Mouse (Mus musculus) lung, postnatal 0 days (tissue): ENCODE results near the gene Gm20388. TPM values are rescaled to one million over a fixed set of nuclear protein-coding genes. Genes with fewer than 3 reads are reported as not detected.

Experiments
- ATAC-seq: fragments of 200-750 bp; cut with Nextera tagmentation; 2 replicates; pipeline ENCODE4 v1.8.0; 2017; ENCODE audit warnings: moderate library complexity
- DNase-seq: peaks from one replicate; pipeline ENCODE4 v3.0.0-alpha.2; 2016; ENCODE audit warnings: low spot score
- H3K27ac ChIP-seq: fragments of 300-500 bp; sonication (generic); 2 replicates; pipeline ENCODE4 v1.5.1; 2014; ENCODE audit warnings: antibody characterized with exemption, mild to moderate bottlenecking, low read length, mixed read lengths
- H3K27me3 ChIP-seq: fragments of 300-500 bp; sonication (generic); replicated peaks from 2 replicates; pipeline ENCODE4 v1.6.1; 2014; ENCODE audit warnings: low read length, mixed read lengths; ENCODE audit not compliant: insufficient read depth
- H3K36me3 ChIP-seq: fragments of 300-500 bp; sonication (generic); 2 replicates; pipeline ENCODE4 v1.6.1; 2014; ENCODE audit warnings: low read length, mixed read lengths; ENCODE audit not compliant: insufficient read depth
- H3K4me1 ChIP-seq: fragments of 300-500 bp; sonication (generic); 2 replicates; pipeline ENCODE4 v1.6.1; 2014; ENCODE audit warnings: antibody characterized with exemption, low read depth, low read length, mixed read lengths; ENCODE audit not compliant: insufficient read depth
- H3K4me2 ChIP-seq: fragments of 300-500 bp; sonication (generic); replicated peaks from 2 replicates; pipeline ENCODE4 v1.6.1; 2014; ENCODE audit warnings: low read depth, mild to moderate bottlenecking, low read length, moderate library complexity, mixed read lengths
- H3K4me3 ChIP-seq: fragments of 300-500 bp; sonication (generic); 2 replicates; pipeline ENCODE4 v1.5.1; 2014; ENCODE audit warnings: low read depth, low read length
- H3K9ac ChIP-seq: fragments of 300-500 bp; sonication (generic); replicated peaks from 2 replicates; pipeline ENCODE4 v1.6.1; 2014; ENCODE audit warnings: low read depth, mild to moderate bottlenecking
- H3K9me3 ChIP-seq: fragments of 300-500 bp; sonication (generic); 2 replicates; pipeline ENCODE4 v1.6.1; 2016; ENCODE audit warnings: low read length, mixed read lengths
- CTCF ChIP-seq: IDR thresholded peaks from 2 replicates; pipeline ENCODE4 v1.5.1; 2016; ENCODE audit warnings: antibody characterized with exemption, mild to moderate bottlenecking
- EP300 ChIP-seq: IDR thresholded peaks from 2 replicates; pipeline ENCODE4 v1.6.1; 2016; ENCODE audit warnings: antibody characterized with exemption, mild to moderate bottlenecking, control low read depth
- WGBS: fragments of 180-500 bp; shearing (Covaris S2); extraction: QIAGEN DNeasy Blood & Tissue Kit; methylation state at CpG from one replicate; pipeline ENCODE4 v1.1.7; 2014; 5-methylcytosine and 5-hydroxymethylcytosine counted together
- polyA plus RNA-seq: library from polyadenylated mRNA; unstranded; fragments of >200 nt; fragmentation: Nextera tagmentation; extraction: Ambion mirVana; gene quantifications from 2 replicates; pipeline ENCODE4 v1.2.1, GENCODE M21; 2015

Gm20388 gene
- polyA plus RNA-seq, 1 experiment from 2014 or later: not detected

GRCm38 (mm10) chr8:121224709-121225108 is 1314.1 kb downstream of the Gm20388 start:
- Histone ChIP-seq H3K4me1 (no peaks in the 10 kb centered on the region), H3K27ac (no peak overlapping the region), H3K4me2 (no peak overlapping the region), H3K9ac (no peak overlapping the region), H3K36me3 (no peaks in the 10 kb centered on the region), H3K9me3 (no peaks in the 10 kb centered on the region), H3K27me3 (no peaks in the 10 kb centered on the region), H3K4me3 (no peak overlapping the region)
- WGBS: 67% methylated on average over 8 of the region's 8 CpGs
- ATAC-seq: no peak
- DNase-seq: no peak
- TF ChIP-seq EP300 (no peak), CTCF (no peak)

GRCm38 (mm10) chr8:121227756-121228155 is 1317.1 kb downstream of the Gm20388 start:
- Histone ChIP-seq H3K36me3 (no peaks in the 10 kb centered on the region), H3K4me2 (no peak overlapping the region), H3K4me1 (no peaks in the 10 kb centered on the region), H3K9me3 (no peaks in the 10 kb centered on the region), H3K4me3 (no peak overlapping the region), H3K9ac (no peak overlapping the region), H3K27me3 (no peaks in the 10 kb centered on the region), H3K27ac (no peak overlapping the region)
- ATAC-seq (no peak), DNase-seq (no peak)
- WGBS: 66% methylated on average over 18 of the region's 18 CpGs
- no peak for TF ChIP-seq CTCF
- no peak for TF ChIP-seq EP300

DNA sequence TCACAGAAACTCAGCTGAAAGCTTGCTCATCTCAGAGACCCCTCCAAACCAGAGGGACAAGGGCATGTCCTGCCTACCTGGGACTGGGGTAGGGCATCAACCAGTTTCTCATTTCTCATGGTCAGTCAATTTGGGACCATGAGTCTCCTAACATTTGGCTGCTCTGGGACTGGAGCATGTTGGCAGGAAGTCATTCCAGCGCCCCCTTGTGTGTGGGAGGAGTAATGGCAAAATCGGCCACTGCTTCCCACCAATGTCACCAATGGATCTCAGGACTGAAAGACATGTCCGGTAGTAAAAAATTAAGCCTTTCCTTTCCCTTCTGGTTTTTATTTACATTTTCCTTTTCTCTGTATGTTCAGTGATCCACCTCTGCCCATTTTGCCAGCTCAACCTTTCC is 1318.3 kb downstream of the Gm20388 start:
- Histone ChIP-seq H3K27ac (no peak overlapping the region), H3K36me3 (no peaks in the 10 kb centered on the region), H3K4me3 (no peak overlapping the region), H3K4me1 (no peaks in the 10 kb centered on the region), H3K9ac (no peak overlapping the region), H3K9me3 (no peaks in the 10 kb centered on the region), H3K27me3 (no peaks in the 10 kb centered on the region), H3K4me2 (no peak overlapping the region)
- ATAC-seq (no peak), DNase-seq (peak; percentile 54)
- 61% methylated on average over 3 of the region's 3 CpGs for whole genome bisulfite sequencing
- TF ChIP-seq CTCF: peak; percentile 74
- no peak for TF ChIP-seq EP300

- no peaks in the 10 kb centered on the region for H3K36me3 ChIP-seq
- H3K27me3 ChIP-seq: no peaks in the 10 kb centered on the region
- no peak overlapping the region for H3K9ac ChIP-seq
- no peaks in the 10 kb centered on the region for H3K9me3 ChIP-seq
- WGBS: 14% methylated on average over 7 of the region's 7 CpGs
- H3K4me2 ChIP-seq: no peak overlapping the region
- H3K27ac ChIP-seq: no peak overlapping the region
- DNase-seq (no peak), ATAC-seq (peak; percentile 65)
- no peak overlapping the region for H3K4me3 ChIP-seq
- TF ChIP-seq CTCF: no peak
- no peak for TF ChIP-seq EP300
- no peaks in the 10 kb centered on the region for H3K4me1 ChIP-seq
Observed at GRCm38 (mm10) chr8:121229550-121229949, 1318.9 kb downstream of the Gm20388 start.

GRCm38 (mm10) chr8:121233196-121233595 is 1322.6 kb downstream of the Gm20388 start:
- no peak for TF ChIP-seq EP300
- no peak for TF ChIP-seq CTCF
- H3K4me2 ChIP-seq: no peak overlapping the region
- no peak overlapping the region for H3K9ac ChIP-seq
- ATAC-seq (no peak), DNase-seq (no peak)
- no peaks in the 10 kb centered on the region for H3K9me3 ChIP-seq
- no peaks in the 10 kb centered on the region for H3K27me3 ChIP-seq
- H3K4me1 ChIP-seq: no peaks in the 10 kb centered on the region
- H3K36me3 ChIP-seq: no peaks in the 10 kb centered on the region
- H3K27ac ChIP-seq: no peak overlapping the region
- 37% methylated on average over 4 of the region's 4 CpGs for WGBS
- no peak overlapping the region for H3K4me3 ChIP-seq

DNA sequence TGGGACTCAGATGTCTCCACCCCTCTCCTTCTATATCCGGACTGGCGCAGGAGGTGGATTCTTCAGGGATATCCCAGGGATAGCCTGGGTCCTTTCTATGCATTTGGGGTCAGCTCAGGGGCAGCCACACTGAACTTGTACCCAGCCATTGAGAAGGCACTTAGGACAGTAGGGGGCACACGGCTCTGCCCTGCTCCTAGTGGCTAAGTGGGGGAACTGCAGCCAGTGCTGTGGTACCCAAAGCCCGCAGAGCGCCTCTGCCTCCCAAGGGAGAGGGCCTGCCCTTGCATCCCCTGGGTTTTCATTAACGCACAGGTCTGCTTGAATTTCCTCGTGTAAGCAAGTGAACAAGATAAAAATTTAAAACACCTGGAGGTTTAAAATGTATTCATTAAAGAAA is 1324.3 kb downstream of the Gm20388 start:
- WGBS: 65% methylated on average over 7 of the region's 7 CpGs
- H3K9ac ChIP-seq: no peak overlapping the region
- H3K4me1 ChIP-seq: no peaks in the 10 kb centered on the region
- ATAC-seq: no peak
- no peak overlapping the region for H3K27ac ChIP-seq
- H3K4me3 ChIP-seq: no peak overlapping the region
- no peaks in the 10 kb centered on the region for H3K36me3 ChIP-seq
- no peak for DNase-seq
- H3K27me3 ChIP-seq: no peaks in the 10 kb centered on the region
- H3K9me3 ChIP-seq: no peaks in the 10 kb centered on the region
- peak; percentile 77 for TF ChIP-seq CTCF
- TF ChIP-seq EP300: no peak
- no peak overlapping the region for H3K4me2 ChIP-seq

DNA sequence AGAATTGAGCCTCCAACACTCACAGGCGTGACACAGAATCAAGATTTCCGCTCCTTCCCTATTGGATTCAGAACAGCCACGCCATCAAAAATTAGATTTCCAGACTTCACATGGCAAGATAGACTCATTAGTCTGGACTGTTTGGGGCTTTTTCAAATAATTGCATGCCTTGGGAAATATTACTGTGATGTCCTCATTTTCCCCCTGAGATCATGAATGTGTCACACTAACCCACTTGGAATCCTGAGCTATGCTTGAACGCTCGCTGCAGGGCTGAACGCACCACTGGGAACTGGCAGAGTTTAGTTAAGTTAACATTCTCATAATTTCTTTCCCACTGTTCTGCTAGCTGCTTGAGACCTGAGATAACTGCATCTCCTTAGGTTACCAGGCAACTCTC is 1329.0 kb downstream of the Gm20388 start:
- Histone ChIP-seq H3K36me3 (no peaks in the 10 kb centered on the region), H3K9me3 (no peaks in the 10 kb centered on the region), H3K4me2 (no peak overlapping the region), H3K4me3 (no peak overlapping the region), H3K27ac (no peak overlapping the region), H3K4me1 (peaks cover 2% of the 10 kb centered on the region; the same call in 1 of the 2 replicates), H3K9ac (no peak overlapping the region), H3K27me3 (no peaks in the 10 kb centered on the region)
- whole genome bisulfite sequencing: 83% methylated on average over 6 of the region's 6 CpGs
- ATAC-seq (no peak), DNase-seq (no peak)
- no peak for TF ChIP-seq CTCF
- no peak for TF ChIP-seq EP300
